Mouse (Mus musculus): ENCODE results near the gene Ankrd44. TPM values are rescaled to one million over a fixed set of nuclear protein-coding genes. Genes with fewer than 3 reads are reported as not detected.

Ankrd44 gene
- total RNA-seq, 1 experiment: 10.2 TPM

DNA sequence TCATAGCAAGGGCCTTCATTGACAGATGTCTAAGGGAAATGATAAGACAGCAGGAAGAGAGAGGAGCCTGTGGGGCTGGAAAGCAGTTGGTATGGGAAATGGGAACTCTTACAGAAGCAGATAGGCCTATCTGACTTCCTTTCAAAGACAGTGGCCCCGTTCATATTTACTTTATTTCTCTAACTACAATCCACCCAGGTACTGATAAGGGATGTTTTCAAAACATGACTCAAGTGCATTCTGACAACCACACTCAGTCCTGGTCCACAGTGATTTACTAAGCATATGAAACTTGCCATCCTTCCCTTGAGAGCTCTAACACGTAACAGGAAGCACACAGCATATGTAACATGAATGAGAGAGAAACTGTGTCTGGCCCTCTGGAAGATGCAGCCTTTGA lies 86.1 kb downstream of the Ankrd44 start:
- Histone ChIP-seq H3K27ac (ENCODE audit: insufficient read depth, low read depth, low read length, poor library complexity, severe bottlenecking) (no peak overlapping the region), H3K4me3 (ENCODE audit: insufficient read depth in 1 of 2, low read depth in 1 of 2, low read length in 2 of 2, poor library complexity in 1 of 2, severe bottlenecking in 1 of 2) (no peak overlapping the region), H3K9ac (ENCODE audit: insufficient read depth, low read depth, low read length, poor library complexity, severe bottlenecking) (no peak overlapping the region), H3K4me1 (ENCODE audit: control insufficient read depth in 2 of 2, insufficient read depth in 2 of 2, low read length in 2 of 2, poor library complexity in 1 of 2) (no peaks in the 10 kb centered on the region), H3K36me3 (ENCODE audit: control insufficient read depth, insufficient read depth, low read length, poor library complexity, severe bottlenecking) (no peaks in the 10 kb centered on the region), H3K9me3 (ENCODE audit: control insufficient read depth, insufficient read depth, low read depth, low read length) (no peaks in the 10 kb centered on the region)
- in situ Hi-C loops (cut with MboI; ENCODE audit: low sequenced_read_pairs in 2 of 2, unreplicated experiment in 2 of 2): no loop called here
- TF ChIP-seq MAFK (IDR thresholded peaks at IDR 0.05; ENCODE audit: insufficient read depth, low read depth, low read length) (no peak), ZC3H11A (IDR thresholded peaks at IDR 0.05; ENCODE audit: borderline replicate concordance, low read depth, low read length) (no peak), HCFC1 (IDR thresholded peaks at IDR 0.05; ENCODE audit: borderline replicate concordance, insufficient read depth, low read length) (no peak), CHD2 (IDR thresholded peaks at IDR 0.05; ENCODE audit: low read depth, low read length) (no peak)
- no peak for DNase-seq (ENCODE audit: low read depth, low spot score)

DNA sequence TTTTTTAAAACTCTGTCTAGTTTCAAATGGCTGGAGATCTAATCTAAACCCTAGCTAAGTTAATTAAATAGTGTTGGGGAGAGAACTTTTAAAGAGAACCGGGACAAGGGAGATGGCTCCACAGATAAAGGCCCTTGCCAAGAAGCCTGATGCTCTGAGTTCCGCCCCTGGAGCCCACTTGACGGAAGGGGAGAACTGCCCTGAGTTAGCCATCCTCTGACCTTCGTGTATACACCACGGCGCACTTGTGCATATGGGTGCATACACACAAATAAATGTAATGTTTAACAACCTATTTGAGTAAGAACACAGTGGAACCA lies 87.7 kb downstream of the Ankrd44 start:
- in situ Hi-C loops (cut with MboI; ENCODE audit: low sequenced_read_pairs in 2 of 2, unreplicated experiment in 2 of 2): loop anchor here in 1 of 2 experiments (10.0 kb wide), 1 partner anchor 136 kb away; no protein-coding TSS in a partner anchor
- H3K4me3 ChIP-seq (ENCODE audit: insufficient read depth in 1 of 2, low read depth in 1 of 2, low read length in 2 of 2, poor library complexity in 1 of 2, severe bottlenecking in 1 of 2): no peak overlapping the region

DNA sequence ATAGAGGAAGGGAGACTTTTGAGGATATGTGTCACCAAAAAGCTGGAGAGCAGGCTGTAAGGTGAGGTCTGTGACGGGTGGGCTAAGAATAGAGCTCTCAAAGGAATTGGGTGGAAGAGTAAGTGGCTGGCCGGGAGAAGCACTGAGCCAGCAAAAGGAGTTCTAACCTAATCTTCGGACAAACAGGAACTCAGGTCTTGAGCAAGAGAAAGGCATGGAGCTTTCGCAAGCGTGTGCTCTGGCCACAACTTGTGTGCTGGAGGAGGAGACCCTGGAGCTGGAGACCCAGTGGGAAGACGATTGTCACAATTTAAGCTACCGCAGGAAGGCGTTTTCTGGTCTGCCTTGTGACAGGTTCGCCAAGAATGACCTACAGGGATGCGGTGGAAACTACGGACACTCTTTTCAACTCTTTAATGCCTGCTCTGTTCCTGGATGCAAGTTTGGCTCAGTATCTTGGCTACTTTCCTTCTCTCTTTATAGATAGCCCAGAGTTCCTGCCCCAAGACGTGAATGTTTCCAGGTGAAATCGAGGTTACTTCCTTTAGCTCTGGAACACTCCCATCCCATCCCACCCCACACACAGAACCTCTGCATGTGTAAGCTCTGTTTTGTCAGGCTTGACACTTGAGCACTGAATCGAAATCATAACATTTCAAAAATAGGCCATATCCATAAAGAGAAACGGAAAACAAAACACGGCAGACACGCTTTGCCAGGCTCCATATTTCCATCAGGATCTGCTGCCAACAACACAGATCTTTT lies 88.3 kb downstream of the Ankrd44 start:
- no peak for DNase-seq (ENCODE audit: low read depth, low spot score)
- TF ChIP-seq HCFC1 (IDR thresholded peaks at IDR 0.05; ENCODE audit: borderline replicate concordance, insufficient read depth, low read length) (no peak), MAFK (IDR thresholded peaks at IDR 0.05; ENCODE audit: insufficient read depth, low read depth, low read length) (no peak), CHD2 (IDR thresholded peaks at IDR 0.05; ENCODE audit: low read depth, low read length) (no peak), ZNF384 (IDR thresholded peaks at IDR 0.05; ENCODE audit: low read depth, low read length) (no peak), ZC3H11A (IDR thresholded peaks at IDR 0.05; ENCODE audit: borderline replicate concordance, low read depth, low read length) (no peak)

More for the DNA sequence above, 87.7 kb downstream of the Ankrd44 start:
- Histone ChIP-seq H3K27ac (ENCODE audit: insufficient read depth, low read depth, low read length, poor library complexity, severe bottlenecking) (no peak overlapping the region), H3K9ac (ENCODE audit: insufficient read depth, low read depth, low read length, poor library complexity, severe bottlenecking) (no peak overlapping the region), H3K9me3 (ENCODE audit: control insufficient read depth, insufficient read depth, low read depth, low read length) (no peaks in the 10 kb centered on the region), H3K36me3 (ENCODE audit: control insufficient read depth, insufficient read depth, low read length, poor library complexity, severe bottlenecking) (no peaks in the 10 kb centered on the region), H3K4me1 (ENCODE audit: control insufficient read depth in 2 of 2, insufficient read depth in 2 of 2, low read length in 2 of 2, poor library complexity in 1 of 2) (no peaks in the 10 kb centered on the region)
- TF ChIP-seq MAFK (IDR thresholded peaks at IDR 0.05; ENCODE audit: insufficient read depth, low read depth, low read length): no peak
- no peak for DNase-seq (ENCODE audit: low read depth, low spot score)

DNA sequence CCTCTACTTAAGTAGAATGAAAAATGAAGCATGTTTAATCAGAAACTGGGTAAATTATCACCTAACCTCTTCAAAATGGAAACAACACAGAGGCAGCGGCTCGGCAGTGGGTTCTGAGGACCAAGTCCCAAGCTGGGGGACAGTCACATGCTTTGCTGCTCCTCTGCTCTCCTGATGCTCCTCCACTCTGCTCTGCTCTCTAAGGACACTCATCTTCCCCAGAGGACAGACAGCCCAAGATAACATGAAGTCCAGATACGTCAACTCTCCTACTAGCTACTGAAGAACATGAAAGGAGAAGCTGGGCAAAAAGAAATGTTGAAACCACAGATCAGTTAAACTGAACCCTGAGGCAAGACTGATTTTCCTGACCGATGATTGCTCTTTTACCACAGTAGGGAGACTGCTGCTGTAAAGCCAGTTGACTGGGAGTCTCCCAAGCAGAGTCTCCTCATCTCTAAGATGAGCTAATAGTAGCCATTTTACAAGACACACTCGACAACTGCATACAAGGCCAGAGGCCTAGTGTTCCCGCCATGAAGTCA lies 90.5 kb downstream of the Ankrd44 start:
- no peak for TF ChIP-seq MAFK (IDR thresholded peaks at IDR 0.05; ENCODE audit: insufficient read depth, low read depth, low read length)
- no peak for TF ChIP-seq ZC3H11A (IDR thresholded peaks at IDR 0.05; ENCODE audit: borderline replicate concordance, low read depth, low read length)
- no peak for TF ChIP-seq ZNF384 (IDR thresholded peaks at IDR 0.05; ENCODE audit: low read depth, low read length)
- TF ChIP-seq CHD2 (IDR thresholded peaks at IDR 0.05; ENCODE audit: low read depth, low read length): no peak
- no peak for TF ChIP-seq HCFC1 (IDR thresholded peaks at IDR 0.05; ENCODE audit: borderline replicate concordance, insufficient read depth, low read length)
- Histone ChIP-seq H3K9me3 (ENCODE audit: control insufficient read depth, insufficient read depth, low read depth, low read length) (no peaks in the 10 kb centered on the region), H3K4me3 (ENCODE audit: insufficient read depth in 1 of 2, low read depth in 1 of 2, low read length in 2 of 2, poor library complexity in 1 of 2, severe bottlenecking in 1 of 2) (no peak overlapping the region), H3K9ac (ENCODE audit: insufficient read depth, low read depth, low read length, poor library complexity, severe bottlenecking) (no peak overlapping the region), H3K36me3 (ENCODE audit: control insufficient read depth, insufficient read depth, low read length, poor library complexity, severe bottlenecking) (no peaks in the 10 kb centered on the region), H3K4me1 (ENCODE audit: control insufficient read depth in 2 of 2, insufficient read depth in 2 of 2, low read length in 2 of 2, poor library complexity in 1 of 2) (no peaks in the 10 kb centered on the region), H3K27ac (ENCODE audit: insufficient read depth, low read depth, low read length, poor library complexity, severe bottlenecking) (no peak overlapping the region)
- in situ Hi-C loops (cut with MboI; ENCODE audit: low sequenced_read_pairs in 2 of 2, unreplicated experiment in 2 of 2): loop anchor here in 1 of 2 experiments (10.0 kb wide), 1 partner anchor 139 kb away; no protein-coding TSS in a partner anchor
- no peak for DNase-seq (ENCODE audit: low read depth, low spot score)

More for the DNA sequence above, 88.3 kb downstream of the Ankrd44 start:
- in situ Hi-C loops (cut with MboI; ENCODE audit: low sequenced_read_pairs in 2 of 2, unreplicated experiment in 2 of 2): loop anchor here in 1 of 2 experiments (10.0 kb wide), 1 partner anchor 137 kb away; no protein-coding TSS in a partner anchor
- Histone ChIP-seq H3K9ac (ENCODE audit: insufficient read depth, low read depth, low read length, poor library complexity, severe bottlenecking) (no peak overlapping the region), H3K4me3 (ENCODE audit: insufficient read depth in 1 of 2, low read depth in 1 of 2, low read length in 2 of 2, poor library complexity in 1 of 2, severe bottlenecking in 1 of 2) (no peak overlapping the region), H3K4me1 (ENCODE audit: control insufficient read depth in 2 of 2, insufficient read depth in 2 of 2, low read length in 2 of 2, poor library complexity in 1 of 2) (no peaks in the 10 kb centered on the region), H3K36me3 (ENCODE audit: control insufficient read depth, insufficient read depth, low read length, poor library complexity, severe bottlenecking) (no peaks in the 10 kb centered on the region), H3K27ac (ENCODE audit: insufficient read depth, low read depth, low read length, poor library complexity, severe bottlenecking) (no peak overlapping the region), H3K9me3 (ENCODE audit: control insufficient read depth, insufficient read depth, low read depth, low read length) (no peaks in the 10 kb centered on the region)

All from ES-E14 (cell line).